ENCODE assay signal across 8 mouse cellular contexts in the genomic region with DNA sequence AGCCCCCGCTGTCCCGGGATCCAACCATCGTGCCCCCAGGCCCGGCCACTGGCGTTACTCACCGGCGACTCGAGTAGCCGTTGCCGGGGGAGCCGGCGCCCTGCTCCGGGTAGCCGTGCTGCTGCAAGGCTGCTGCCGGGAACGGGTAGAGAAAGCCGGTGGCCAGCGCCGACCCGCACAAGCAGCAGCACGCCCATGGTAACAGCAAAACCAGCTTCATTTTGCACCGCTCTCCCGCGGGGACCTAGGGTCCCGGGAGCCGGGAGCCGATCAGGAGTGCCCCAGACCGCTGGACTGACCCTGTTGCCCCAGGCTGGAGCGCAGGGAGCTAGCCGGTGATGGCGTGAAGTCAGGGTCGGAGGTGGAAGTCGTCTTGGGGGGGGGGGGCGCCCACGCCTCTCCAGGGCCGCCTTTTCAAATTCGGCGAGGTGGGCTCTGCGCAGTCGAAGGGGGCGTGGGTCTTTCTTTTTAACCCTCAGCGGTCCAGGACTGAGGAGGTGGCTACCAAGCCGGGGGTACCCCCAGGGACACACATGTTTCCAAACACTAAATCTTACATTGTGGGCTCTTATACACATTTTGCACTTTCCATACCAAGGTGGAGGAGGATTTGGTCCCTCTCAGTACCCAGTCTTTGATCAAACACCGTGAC. TPM values are rescaled to one million over a fixed set of nuclear protein-coding genes. Genes with fewer than 3 reads are reported as not detected.
DNase-seq lines count a peak whose midpoint lies in the region; ATAC-seq and TF ChIP-seq lines count a peak whose summit lies in the region.

A gene (minus strand): TSS at position 422 of the 652 bp plus-strand sequence.

- no peak for TF ChIP-seq CTCF in kidney, adult 2 months (conservative IDR thresholded peaks at IDR 0.05; ENCODE audit: insufficient read depth, insufficient read length, low read depth, low read length)

- no peaks in the 10 kb centered on the region for H3K27me3 ChIP-seq in kidney, adult 2 months (replicated peaks; ENCODE audit: control insufficient read depth, insufficient read depth, low read length)
- peaks cover 54% of the 10 kb centered on the region for H3K27me3 ChIP-seq in forebrain, embryonic 12.5 days
- H3K27me3 ChIP-seq in intestine, embryonic 15.5 days (replicated peaks): peaks cover 30% of the 10 kb centered on the region
- H3K27me3 ChIP-seq in midbrain, embryonic 14.5 days (ENCODE audit: control insufficient read depth, insufficient read depth, low read length): peaks cover 27% of the 10 kb centered on the region

- ATAC-seq in forebrain, embryonic 12.5 days (ENCODE audit: low FRiP score): 0 out of 2 replicates have a peak, but pooled peaks have one; percentile 36
- peak; percentile 13; the same call in 1 of the 2 replicates for ATAC-seq in intestine, embryonic 15.5 days
- ATAC-seq in midbrain, embryonic 14.5 days (ENCODE audit: low FRiP score, low TSS enrichment): no peak
- ATAC-seq in CD4-positive, CD25-positive, alpha-beta regulatory T cell, adult 4 months: no peak

- H3K27ac ChIP-seq in kidney, adult 2 months (ENCODE audit: insufficient read depth, low read depth, low read length): peak within 1 kb of the TSS; percentile 6; the same call in 1 of the 2 replicates
- peak within 1 kb of the TSS; percentile 31; the same call in 1 of the 2 replicates for H3K27ac ChIP-seq in forebrain, embryonic 12.5 days
- H3K27ac ChIP-seq in intestine, embryonic 15.5 days: no peak within 1 kb of the TSS
- no peak within 1 kb of the TSS for H3K27ac ChIP-seq in midbrain, embryonic 14.5 days (replicated peaks; ENCODE audit: low read depth, low read length)

- peak within 1 kb of the TSS; percentile 63 for H3K9ac ChIP-seq in forebrain, embryonic 12.5 days
- H3K9ac ChIP-seq in intestine, embryonic 15.5 days: peak within 1 kb of the TSS; percentile 62
- H3K9ac ChIP-seq in midbrain, embryonic 14.5 days (replicated peaks; ENCODE audit: low read length): peak within 1 kb of the TSS; percentile 66

- 2% methylated on average over 44 of the region's 44 CpGs for WGBS in kidney, adult 2 months
- 1% methylated on average over 40 of the region's 44 CpGs for WGBS in forebrain, embryonic 12.5 days
- WGBS in intestine, embryonic 15.5 days: 1% methylated on average over 44 of the region's 44 CpGs
- WGBS in midbrain, embryonic 14.5 days: 1% methylated on average over 44 of the region's 44 CpGs

- no peaks in the 10 kb centered on the region for H3K9me3 ChIP-seq in forebrain, embryonic 12.5 days
- no peaks in the 10 kb centered on the region for H3K9me3 ChIP-seq in intestine, embryonic 15.5 days
- no peaks in the 10 kb centered on the region for H3K9me3 ChIP-seq in midbrain, embryonic 14.5 days (ENCODE audit: control insufficient read depth, low read length)

- H3K4me3 ChIP-seq in kidney, adult 2 months (ENCODE audit: insufficient read depth, low read depth, low read length): peak within 1 kb of the TSS; percentile 34
- H3K4me3 ChIP-seq in forebrain, embryonic 12.5 days (replicated peaks): peak within 1 kb of the TSS; percentile 54
- H3K4me3 ChIP-seq in intestine, embryonic 15.5 days (replicated peaks): peak within 1 kb of the TSS; percentile 51
- peak within 1 kb of the TSS; percentile 39 for H3K4me3 ChIP-seq in midbrain, embryonic 14.5 days (replicated peaks; ENCODE audit: low read depth, low read length)

- H3K4me1 ChIP-seq in kidney, adult 2 months (ENCODE audit: control insufficient read depth, insufficient read depth, low read length): no peaks in the 10 kb centered on the region
- peaks cover 22% of the 10 kb centered on the region for H3K4me1 ChIP-seq in forebrain, embryonic 12.5 days
- H3K4me1 ChIP-seq in intestine, embryonic 15.5 days (replicated peaks): peaks cover 26% of the 10 kb centered on the region
- H3K4me1 ChIP-seq in midbrain, embryonic 14.5 days (ENCODE audit: control insufficient read depth, insufficient read depth, low read length): peaks cover 11% of the 10 kb centered on the region; the same call in 1 of the 2 replicates

- peak within 1 kb of the TSS; percentile 80 for H3K4me2 ChIP-seq in forebrain, embryonic 12.5 days
- H3K4me2 ChIP-seq in intestine, embryonic 15.5 days (replicated peaks): peak within 1 kb of the TSS; percentile 75
- peak within 1 kb of the TSS; percentile 66 for H3K4me2 ChIP-seq in midbrain, embryonic 14.5 days (ENCODE audit: low read length)

- no peak for DNase-seq in kidney, adult 2 months
- no peak for DNase-seq in kidney, adult 18-20 months
- DNase-seq in adrenal gland, postnatal 4 days (ENCODE audit: low spot score in 2 of 2): peak in 1 of 2 experiments; percentile 8
- DNase-seq in midbrain, embryonic 14.5 days: peak; percentile 69
- DNase-seq in thymus, adult 18-20 months: no peak

- no peaks in the 10 kb centered on the region for H3K36me3 ChIP-seq in kidney, adult 2 months (ENCODE audit: control insufficient read depth, insufficient read depth, low read length)
- no peaks in the 10 kb centered on the region for H3K36me3 ChIP-seq in forebrain, embryonic 12.5 days (replicated peaks)
- H3K36me3 ChIP-seq in intestine, embryonic 15.5 days: no peaks in the 10 kb centered on the region
- no peaks in the 10 kb centered on the region for H3K36me3 ChIP-seq in midbrain, embryonic 14.5 days (ENCODE audit: control insufficient read depth, insufficient read depth, low read length)

- no peak for TF ChIP-seq POLR2A in kidney, adult 2 months (IDR thresholded peaks at IDR 0.05; ENCODE audit: low read depth, low read length)

RNA-seq across cellular contexts. Expression of the gene that starts here (rescaled TPM):
- 5.6 and 8.5 TPM in 2 replicates for polyA plus RNA-seq in kidney, adult 2 months (2012; rRNA removed)
- total RNA-seq in adrenal gland, postnatal 4 days (2021): 10 to 100 TPM; 17.5 to 22.3 TPM
- 33.7 and 42.6 TPM in 2 replicates for polyA plus RNA-seq in forebrain, embryonic 12.5 days (2016; fragmentation: Nextera tagmentation; extraction: Ambion mirVana)
- polyA plus RNA-seq in intestine, embryonic 15.5 days (2015; fragmentation: Nextera tagmentation; extraction: Ambion mirVana): 9.6 and 10.8 TPM in 2 replicates
- polyA plus RNA-seq in midbrain, embryonic 14.5 days (2014; fragmentation: Nextera tagmentation; extraction: Ambion mirVana): 8.3 and 16.2 TPM in 2 replicates
- polyA plus RNA-seq in CD4-positive, CD25-positive, alpha-beta regulatory T cell, adult 4 months (2017; shearing (Covaris generic)): under 1 TPM in 1 of 2 experiments, not detected in 1; 0.41 TPM

Comparison
In these comparisons a context has a peak if more than half of its experiments do, and no peak if none do; other contexts are left out.
1. H3K27ac ChIP-seq: peak in kidney, adult 2 months (single experiment) and forebrain, embryonic 12.5 days (single experiment); none in intestine, embryonic 15.5 days (single experiment) and midbrain, embryonic 14.5 days (single experiment).
2. ATAC-seq: peak in forebrain, embryonic 12.5 days (single experiment) and intestine, embryonic 15.5 days (single experiment); none in midbrain, embryonic 14.5 days (single experiment) and CD4-positive, CD25-positive, alpha-beta regulatory T cell, adult 4 months (single experiment).
3. Peak in every context shown above with its lines, with median percentiles within 50 percentile points of each other: H3K4me3 ChIP-seq, H3K4me2 ChIP-seq and H3K9ac ChIP-seq.